Mouse (Mus musculus) CH12.LX (cell line): Measurements from ENCODE around the gene Ypel2. TPM values are rescaled to one million over a fixed set of nuclear protein-coding genes. Genes with fewer than 3 reads are reported as not detected.

Experiments used
- DNase-seq: peaks from one replicate; pipeline ENCODE4 v3.0.0-alpha.2; 2013; ENCODE audit errors: extremely low read depth
- H3K27ac ChIP-seq: 2 replicates; pipeline ENCODE4 v1.5.1; 2012; ENCODE audit warnings: low read depth, mild to moderate bottlenecking, control low read depth, moderate library complexity; ENCODE audit not compliant: insufficient read depth
- H3K27me3 ChIP-seq: replicated peaks from 2 replicates; pipeline ENCODE3; 2012; ENCODE audit warnings: inconsistent platforms
- H3K36me3 ChIP-seq, 2 experiments: replicated peaks in 1 of 2; 2 replicates each; pipeline versions ENCODE3 to v1.6.1; 2012; ENCODE audit warnings: inconsistent platforms in 1 of 2, low read length in 1 of 2, mild to moderate bottlenecking in 1 of 2, mixed read lengths in 1 of 2, moderate library complexity in 1 of 2; ENCODE audit not compliant: control insufficient read depth in 1 of 2, insufficient read depth in 1 of 2
- H3K4me1 ChIP-seq, 2 experiments: 2 replicates each; pipeline ENCODE4 v1.6.1; 2012; ENCODE audit warnings: inconsistent platforms in 1 of 2, moderate library complexity in 1 of 2; ENCODE audit not compliant: insufficient read depth in 2 of 2, control insufficient read depth in 1 of 2
- H3K4me2 ChIP-seq: 2 replicates; pipeline ENCODE4 v1.6.1; 2012; ENCODE audit warnings: low read depth, mild to moderate bottlenecking, control low read depth; ENCODE audit not compliant: poor library complexity, insufficient read depth, severe bottlenecking
- H3K4me3 ChIP-seq, 3 experiments: fragments of 150-350 bp in 1 of 3; sonication (generic) in 1 of 3; replicated peaks in 1 of 3; 2 replicates each; pipeline versions ENCODE3 to v1.5.1; 2011 to 2012; ENCODE audit warnings: low read depth in 2 of 3, low read length in 2 of 3, mild to moderate bottlenecking in 2 of 3, moderate library complexity in 2 of 3, control low read depth in 1 of 3, improper control_type of control experiment in 1 of 3, inconsistent platforms in 1 of 3, mixed read lengths in 1 of 3; ENCODE audit not compliant: poor library complexity in 1 of 3
- H3K79me2 ChIP-seq: replicated peaks from 2 replicates; pipeline ENCODE4 v1.6.1; 2012; ENCODE audit warnings: mild to moderate bottlenecking, moderate library complexity; ENCODE audit not compliant: control insufficient read depth, poor library complexity, insufficient read depth, severe bottlenecking; ENCODE audit errors: extremely low read depth
- H3K9ac ChIP-seq: 2 replicates; pipeline ENCODE4 v1.6.1; 2012; ENCODE audit warnings: low read depth, mild to moderate bottlenecking, control low read depth, moderate library complexity; ENCODE audit not compliant: insufficient read depth
- H3K9me3 ChIP-seq: replicated peaks from 2 replicates; pipeline ENCODE3; 2012; ENCODE audit warnings: low read length, inconsistent platforms, mixed read lengths
- BHLHE40 ChIP-seq: IDR thresholded peaks from 2 replicates; pipeline ENCODE4 v1.6.1; 2011; ENCODE audit warnings: mild to moderate bottlenecking, low read depth, low read length, improper control_type of control experiment
- E2F4 ChIP-seq: IDR thresholded peaks from 2 replicates; pipeline ENCODE4 v1.6.1; 2011; ENCODE audit warnings: low read depth, low read length, improper control_type of control experiment; ENCODE audit not compliant: insufficient replicate concordance
- EP300 ChIP-seq: IDR thresholded peaks from 2 replicates; pipeline ENCODE4 v1.6.1; 2011; ENCODE audit warnings: low read length, improper control_type of control experiment
- GABPA ChIP-seq: IDR thresholded peaks from 2 replicates; pipeline ENCODE4 v1.6.1; 2012; ENCODE audit warnings: low read depth, low read length, improper control_type of control experiment, inconsistent platforms; ENCODE audit not compliant: insufficient replicate concordance
- HCFC1 ChIP-seq: IDR thresholded peaks from 2 replicates; pipeline ENCODE4 v1.6.1; 2012; ENCODE audit warnings: low read depth, mild to moderate bottlenecking, inconsistent platforms, low read length, improper control_type of control experiment
- JUND ChIP-seq: conservative IDR thresholded peaks from 2 replicates; pipeline ENCODE4 v1.6.1; 2011; ENCODE audit warnings: low read depth, low read length, improper control_type of control experiment
- KAT2A ChIP-seq: IDR thresholded peaks from 2 replicates; pipeline ENCODE4 v1.6.1; 2012; ENCODE audit warnings: low read length, improper control_type of control experiment, inconsistent platforms; ENCODE audit not compliant: insufficient replicate concordance
- MYC ChIP-seq: IDR thresholded peaks from 2 replicates; pipeline ENCODE4 v1.6.1; 2011; ENCODE audit warnings: low read depth, mild to moderate bottlenecking, improper control_type of control experiment, low read length
- NRF1 ChIP-seq: IDR thresholded peaks from 2 replicates; pipeline ENCODE4 v1.6.1; 2014; ENCODE audit warnings: low read depth, mild to moderate bottlenecking, inconsistent platforms, low read length, improper control_type of control experiment, moderate library complexity
- TBP ChIP-seq: conservative IDR thresholded peaks from 2 replicates; pipeline ENCODE4 v1.6.1; 2011; ENCODE audit warnings: low read depth, low read length, improper control_type of control experiment
- ZKSCAN1 ChIP-seq: IDR thresholded peaks from 2 replicates; pipeline ENCODE4 v1.6.1; 2012; ENCODE audit warnings: low read depth, inconsistent platforms, low read length, improper control_type of control experiment, borderline replicate concordance
- ZNF384 ChIP-seq: IDR thresholded peaks from 2 replicates; pipeline ENCODE4 v1.6.1; 2012; ENCODE audit warnings: low read depth, low read length, improper control_type of control experiment, inconsistent platforms
- dilution Hi-C: fragments of 300-500 bp; cut with MboI; formaldehyde crosslinking; loops from 2 replicates; pipeline ENCODE4 v1.14.3; 2020; ENCODE audit warnings: low sequenced_read_pairs; ENCODE audit not compliant: extremely low pct_unique_long_range_greater_than_20kb, extremely low pct_ligation_motif_present
- in situ Hi-C: fragments of 300-500 bp; cut with MboI; formaldehyde crosslinking; loops from 3 replicates; pipeline ENCODE4 v1.14.3; 2019; ENCODE audit warnings: low sequenced_read_pairs, low pct_ligation_motif_present, low pct_unique_long_range_greater_than_20kb, mixed read lengths
- polyA plus RNA-seq: library from polyadenylated mRNA; unstranded; fragments of >175 nt; gene quantifications from 2 replicates; pipeline ENCODE4 v1.2.1, GENCODE M21; 2012; ENCODE audit warnings: low read depth; ENCODE audit not compliant: insufficient read length
- total RNA-seq, 2 experiments: library from RNA; depleted of rRNA; stranded (reverse); fragments of 300-350 nt in 1 of 2; fragments of >200 nt in 1 of 2; gene quantifications; 2 replicates each; pipeline ENCODE4 v1.2.3; 2012 to 2014

The Ypel2 gene
- total and polyA plus RNA-seq, 3 experiments: 0.38 to 0.91 (median 0.59) TPM

GRCm38 (mm10) chr11:87028212-87028611, 34.7 kb upstream of the Ypel2 start:
- Histone ChIP-seq H3K4me3 (no peak overlapping the region), H3K4me2 (no peak overlapping the region), H3K36me3 (no peaks in the 10 kb centered on the region), H3K27me3 (no peaks in the 10 kb centered on the region), H3K4me1 (peaks cover 4 to 20% of the 10 kb centered on the region in 2 experiments; a peak in 3 of 4 replicates), H3K9me3 (no peaks in the 10 kb centered on the region)
- in situ Hi-C loops: no loop called here
- no peak for DNase-seq
- dilution Hi-C loops: no loop called here
- no peak for TF ChIP-seq KAT2A
- no peak for TF ChIP-seq GABPA
- no peak for TF ChIP-seq HCFC1
- TF ChIP-seq, all 38 proteins: peak for 0
- H3K27ac ChIP-seq: no peak overlapping the region
- no peaks in the 10 kb centered on the region for H3K79me2 ChIP-seq
- no peak overlapping the region for H3K9ac ChIP-seq

- dilution Hi-C loops: no loop called here
- no peak overlapping the region for H3K4me3 ChIP-seq
- H3K9ac ChIP-seq: no peak overlapping the region
- no peak for DNase-seq
- H3K9me3 ChIP-seq: peaks cover 3% of the 10 kb centered on the region
- H3K79me2 ChIP-seq: no peaks in the 10 kb centered on the region
- H3K27ac ChIP-seq: no peak overlapping the region
- TF ChIP-seq MYC (no peak), JUND (no peak), NRF1 (no peak)
- TF ChIP-seq, all 38 proteins: peak for 0
- Histone ChIP-seq H3K4me2 (no peak overlapping the region), H3K27me3 (no peaks in the 10 kb centered on the region), H3K36me3 (no peaks in the 10 kb centered on the region), H3K4me1 (peaks cover 4 to 20% of the 10 kb centered on the region in 2 experiments; a peak in 3 of 4 replicates)
- in situ Hi-C loops: no loop called here
Measured at GRCm38 (mm10) chr11:87026096-87026875, 32.8 kb upstream of the Ypel2 start.

GRCm38 (mm10) chr11:87025351-87025750, 31.8 kb upstream of the Ypel2 start:
- Histone ChIP-seq H3K9me3 (peaks cover 3% of the 10 kb centered on the region), H3K36me3 (no peaks in the 10 kb centered on the region), H3K4me3 (no peak overlapping the region), H3K4me1 (peaks cover 4 to 13% of the 10 kb centered on the region in 2 experiments; a peak in 3 of 4 replicates), H3K79me2 (no peaks in the 10 kb centered on the region), H3K27ac (no peak overlapping the region), H3K27me3 (no peaks in the 10 kb centered on the region), H3K4me2 (no peak overlapping the region), H3K9ac (no peak overlapping the region)
- TF ChIP-seq EP300 (no peak), BHLHE40 (no peak), E2F4 (no peak), ZNF384 (no peak), TBP (no peak), ZKSCAN1 (no peak), KAT2A (no peak)
- in situ Hi-C loops (no loop called here), dilution Hi-C loops (no loop called here)
- no peak for DNase-seq
